Mouse (Mus musculus) v-Abl transformed pro-B cells (cell line): Measurements from ENCODE around the gene Ugt2b1.
"Not testable (repeated sequence)": the region's sequence is repeated elsewhere in the genome, so short reads cannot be mapped to it uniquely, and the experiment has no call there.

ENCODE experiments used
- in situ Hi-C, 2 experiments: fragments of 400-800 bp; cut with MboI; formaldehyde crosslinking; loops; one replicate each; pipeline ENCODE4 v1.15.1; 2025; ENCODE audit not compliant: unreplicated experiment in 2 of 2

The Ugt2b1 gene

DNA sequence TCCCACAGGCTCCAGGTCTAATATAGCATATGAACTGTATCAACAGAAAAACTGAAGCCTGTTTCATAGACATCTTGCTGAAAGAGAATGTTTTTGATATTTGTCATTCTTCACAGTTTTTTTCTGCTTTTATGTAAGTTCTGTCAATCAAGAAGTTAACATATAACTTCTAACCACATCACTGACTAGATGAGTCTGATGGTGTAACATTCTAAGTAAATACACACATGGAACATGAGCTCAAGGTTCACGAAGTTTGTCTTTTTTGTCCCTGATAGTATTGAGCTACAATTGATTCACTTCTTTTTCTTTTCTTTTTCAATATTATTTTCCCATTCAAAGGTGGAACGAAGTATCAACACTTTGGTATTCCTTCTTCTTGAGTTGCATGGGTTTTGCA lies at the start of gene Ugt2b1:
Gene Ugt2b1, minus strand, starts transcription at position 105 of the 400 bp plus-strand sequence.
- in situ Hi-C loops = no loop called here

DNA sequence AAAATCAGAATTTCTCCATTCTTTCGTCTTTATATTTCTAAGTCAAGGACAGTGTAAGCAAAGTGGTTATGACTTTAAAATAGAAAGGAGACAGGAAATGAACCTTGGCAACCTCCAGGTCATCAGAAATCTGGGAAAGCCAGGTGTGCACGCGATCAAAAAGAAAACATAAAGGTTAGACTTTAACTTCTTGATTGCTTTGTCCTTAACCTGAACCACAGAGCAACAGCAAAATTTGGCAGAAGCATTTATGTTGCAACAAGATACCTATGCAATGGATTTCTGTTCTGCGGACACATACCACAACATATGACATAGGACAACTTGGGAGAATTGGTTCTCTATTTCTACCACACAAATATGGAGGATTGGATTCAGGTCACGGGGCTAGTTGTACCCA lies 40.9 kb upstream of the Ugt2b1 start:
- in situ Hi-C loops = not testable (repeated sequence)

DNA sequence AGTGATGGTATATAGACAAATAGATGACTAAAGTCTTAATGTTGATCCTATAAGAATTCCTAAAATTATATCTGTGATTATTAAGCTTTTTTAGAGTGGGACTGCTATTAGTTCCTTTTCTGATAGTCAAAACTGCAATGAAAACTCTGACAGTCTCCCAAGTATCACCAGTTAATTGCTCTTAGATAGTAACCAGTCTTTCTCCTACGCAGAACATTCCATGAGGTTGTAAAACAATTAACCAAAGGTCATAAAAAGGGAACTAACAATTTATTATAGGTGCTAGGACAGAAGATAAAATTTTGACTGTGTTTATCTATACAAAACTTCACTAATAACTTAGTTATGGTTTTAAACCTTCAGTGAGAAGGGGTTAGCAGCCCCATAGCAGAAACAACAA lies 36.5 kb upstream of the Ugt2b1 start:
- in situ Hi-C loops = not testable (repeated sequence)

DNA sequence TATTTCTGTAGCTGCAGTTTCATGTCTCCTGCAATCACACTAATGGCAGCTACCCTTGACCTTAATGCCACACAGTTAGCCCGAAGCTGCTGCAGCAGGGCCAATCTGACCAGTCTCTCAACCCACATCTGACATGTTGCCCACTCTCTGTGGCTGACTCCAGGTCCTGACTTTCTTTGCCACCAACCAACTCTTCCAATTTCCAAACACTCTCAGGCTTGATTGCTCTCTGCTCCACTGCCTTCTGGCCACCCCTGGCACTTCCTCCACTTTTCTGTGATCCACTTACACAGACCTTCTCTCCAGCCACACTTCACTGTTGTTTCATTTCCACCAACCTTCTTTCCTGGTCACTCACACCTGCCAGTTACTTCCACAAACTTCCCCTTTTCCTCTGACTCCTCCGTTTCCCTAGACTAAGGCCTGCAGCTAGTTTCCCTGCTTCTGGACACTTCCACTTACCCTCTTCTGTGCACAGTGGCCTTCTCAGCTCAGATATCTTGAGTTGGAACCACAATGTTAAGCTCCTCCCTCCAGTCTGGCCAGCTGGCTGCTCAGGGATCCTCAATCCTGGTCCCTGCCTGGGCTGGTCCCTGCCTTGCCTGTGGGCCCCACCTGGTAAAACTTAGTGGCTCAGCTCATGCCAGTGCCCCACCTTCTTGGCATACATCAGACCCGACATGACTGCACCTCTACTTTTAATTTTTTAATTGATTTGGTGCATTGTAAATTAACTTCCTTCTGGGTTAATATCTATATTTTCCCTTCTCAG lies 35.4 kb upstream of the Ugt2b1 start:
- in situ Hi-C loops = no loop called here

DNA sequence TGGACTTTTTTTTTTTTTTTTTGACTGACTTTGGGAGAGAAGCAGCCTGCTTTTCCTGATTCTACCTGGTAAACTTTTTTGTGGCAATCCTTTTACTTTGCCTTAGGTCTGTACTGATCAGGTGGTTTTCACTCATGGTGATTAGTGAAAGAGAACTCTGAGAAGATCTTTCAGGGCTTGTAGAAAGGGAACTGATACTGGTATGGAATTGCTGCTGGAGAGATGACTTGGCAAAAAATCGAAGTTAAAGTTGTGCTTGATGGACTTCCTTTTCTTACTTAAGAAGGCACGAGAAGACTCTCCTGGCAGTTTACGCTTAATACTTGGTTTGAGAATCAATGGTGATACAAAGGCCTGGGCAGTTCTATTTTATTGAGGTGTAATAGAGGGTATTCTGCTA lies 34.2 kb upstream of the Ugt2b1 start:
- in situ Hi-C loops = no loop called here

DNA sequence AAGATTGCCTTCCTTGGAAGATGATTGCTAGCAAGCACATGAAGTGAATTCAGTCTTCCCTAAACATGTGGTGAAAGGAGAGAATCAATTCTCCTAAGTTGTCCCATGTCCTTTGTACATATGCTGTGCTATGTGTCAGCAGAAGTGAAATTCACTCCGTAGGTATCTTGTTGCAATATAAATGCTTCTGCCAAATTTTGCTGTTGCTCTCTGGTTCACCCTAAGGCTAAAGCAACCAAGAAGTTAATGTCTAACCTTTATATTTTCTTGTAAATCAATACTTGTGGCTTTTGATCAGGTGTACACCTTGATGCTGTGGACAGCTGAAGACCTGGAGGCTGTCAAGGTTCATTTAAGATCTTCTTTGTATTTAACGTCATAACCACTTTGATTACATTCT lies 15.8 kb upstream of the Ugt2b1 start:
- in situ Hi-C loops = no loop called here

DNA sequence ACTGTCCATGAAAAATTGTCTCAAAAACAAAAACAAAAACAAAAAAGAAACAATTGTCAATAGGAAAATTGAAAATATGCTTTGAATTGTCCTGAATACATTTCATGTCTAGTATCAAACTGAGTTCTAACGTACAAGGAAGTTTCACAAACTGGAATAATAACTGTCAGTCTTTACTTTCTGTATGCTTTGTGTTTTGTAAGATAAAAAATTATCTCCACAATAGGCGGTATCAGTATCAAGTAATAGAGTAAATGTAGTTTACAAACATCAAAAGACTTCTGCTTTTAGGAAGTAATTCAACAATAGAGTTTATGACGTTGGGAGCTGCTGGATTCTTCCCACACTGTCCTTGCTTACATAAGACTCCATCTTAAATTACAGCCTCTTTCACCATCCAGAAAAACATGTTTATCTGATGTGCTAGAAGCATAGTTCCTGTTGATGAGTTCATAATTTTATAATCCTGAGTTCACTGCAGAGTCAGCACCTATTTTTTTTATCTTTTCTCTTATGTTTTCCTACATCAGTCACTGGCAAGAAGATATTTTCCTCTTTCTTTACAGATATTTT lies 5.6 kb downstream of the Ugt2b1 start:
- in situ Hi-C loops = no loop called here

DNA sequence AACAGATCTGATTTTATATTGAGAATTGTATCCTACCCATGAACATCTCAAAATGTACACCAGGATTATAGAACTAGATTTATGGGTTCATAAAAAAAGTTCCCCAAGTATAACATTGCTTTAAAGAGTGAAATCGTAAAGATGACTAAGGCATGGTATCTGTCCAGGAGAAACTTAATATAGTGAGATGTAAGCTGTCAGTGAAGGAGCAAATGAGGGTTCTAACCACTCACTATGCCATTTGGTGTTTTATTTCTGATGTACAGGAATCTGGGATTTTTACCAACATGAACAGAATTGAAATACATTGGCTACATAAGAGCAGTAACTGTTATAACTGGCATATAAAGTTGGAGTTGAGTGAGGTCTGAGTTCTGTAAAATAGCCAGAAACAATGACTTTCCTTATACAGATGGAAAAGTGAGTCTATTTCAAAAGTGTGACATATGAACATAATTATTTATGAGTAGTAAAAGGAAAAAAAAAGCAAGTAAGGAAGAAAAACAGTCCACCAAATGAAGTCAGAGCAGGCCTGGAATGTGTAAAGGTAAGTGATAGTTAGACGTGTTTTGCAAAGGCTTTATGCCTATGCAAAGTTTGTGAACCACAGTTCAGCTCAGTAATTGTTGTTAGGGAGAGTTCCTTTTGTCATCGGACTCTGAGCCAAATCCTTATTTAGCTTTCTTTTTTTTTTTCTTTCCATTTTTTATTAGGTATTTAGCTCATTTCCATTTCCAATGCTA lies 14.8 kb downstream of the Ugt2b1 start:
- in situ Hi-C loops = no loop called here

DNA sequence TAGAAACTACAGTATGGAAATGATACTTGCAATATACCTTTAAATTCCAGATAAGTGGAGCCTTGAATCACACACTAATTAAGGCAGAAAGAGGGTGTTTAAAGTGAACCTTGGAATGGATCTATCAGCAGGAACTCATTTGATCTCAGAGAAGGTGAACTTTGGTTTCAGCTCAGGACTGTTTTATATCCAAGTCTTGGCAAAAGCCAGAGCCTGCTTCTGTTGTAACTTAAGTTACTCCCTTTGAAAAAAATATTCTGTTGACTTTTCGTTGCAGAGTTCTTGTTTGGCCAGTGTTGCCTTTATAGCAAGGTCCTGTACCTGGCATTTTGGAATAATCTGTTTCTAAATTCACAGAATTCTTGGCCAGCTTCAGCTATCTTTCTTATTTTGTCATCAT lies 15.6 kb downstream of the Ugt2b1 start:
- in situ Hi-C loops = no loop called here

DNA sequence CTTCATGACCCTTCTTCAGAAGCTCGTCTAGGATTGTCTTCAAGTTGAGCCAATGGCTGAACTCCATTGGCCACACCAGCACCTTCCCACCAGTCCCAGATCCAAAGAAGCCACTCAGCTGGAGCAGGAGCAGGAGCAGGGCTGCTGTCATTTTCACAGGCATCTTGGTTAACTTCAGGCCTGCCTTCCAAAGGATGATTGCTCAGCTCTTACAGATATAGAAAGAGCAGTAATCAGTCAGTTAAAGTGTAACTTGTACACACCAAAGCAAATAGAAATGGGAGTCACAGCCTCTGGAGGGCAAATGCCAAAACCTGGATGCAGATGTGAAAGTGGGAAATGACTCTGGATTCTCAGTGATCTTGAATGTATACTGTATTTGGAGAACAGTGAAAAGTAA lies 19.6 kb downstream of the Ugt2b1 start, which contains the start of gene Ugt2b34:
Gene Ugt2b34, minus strand, starts transcription at position 180 of the 400 bp plus-strand sequence.
- in situ Hi-C loops = no loop called here

DNA sequence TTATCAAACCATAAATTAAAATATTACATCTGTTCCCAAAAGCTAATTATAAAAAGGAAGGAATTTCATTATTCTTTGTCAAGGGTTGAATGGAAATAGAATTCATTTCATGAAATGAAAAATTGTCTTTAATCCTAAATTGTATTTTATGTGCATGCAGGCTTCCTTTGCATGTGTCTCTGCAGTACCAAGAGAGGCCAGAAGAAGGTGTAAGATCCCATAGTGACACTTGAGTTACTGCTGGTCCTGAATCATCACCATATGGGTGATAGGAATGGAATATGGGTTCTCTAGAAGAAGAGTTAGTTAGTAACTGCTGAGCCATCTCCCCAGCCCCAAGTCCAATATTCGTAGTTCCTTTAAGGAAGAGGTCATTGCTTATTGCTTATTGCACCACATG lies 36.4 kb downstream of the Ugt2b1 start:
- in situ Hi-C loops = loop anchor here (10.0 to 25.0 kb wide), 2 partner anchors 278 to 1505 kb away; no protein-coding TSS in a partner anchor

DNA sequence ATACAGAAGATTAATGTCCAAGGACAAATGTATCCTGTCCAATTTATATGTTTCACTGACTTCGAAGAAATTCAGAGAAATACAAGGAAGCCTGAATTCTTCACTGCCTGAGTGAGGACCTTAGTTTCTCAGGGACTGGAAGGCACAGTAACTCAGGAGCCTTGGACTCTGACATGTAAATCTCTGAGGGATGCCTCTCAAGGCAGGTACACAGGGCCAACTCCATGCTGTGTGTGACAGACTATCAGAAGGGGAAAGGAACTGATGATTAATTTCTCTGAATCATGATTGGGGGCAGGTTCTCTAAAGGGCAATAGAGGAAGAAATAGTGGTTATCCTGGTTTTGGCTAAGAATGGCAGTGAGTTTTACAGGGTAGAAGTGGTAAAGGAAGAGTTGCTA lies 37.9 kb downstream of the Ugt2b1 start:
- in situ Hi-C loops = loop anchor here (10.0 to 25.0 kb wide), 2 partner anchors 276 to 1506 kb away; no protein-coding TSS in a partner anchor

DNA sequence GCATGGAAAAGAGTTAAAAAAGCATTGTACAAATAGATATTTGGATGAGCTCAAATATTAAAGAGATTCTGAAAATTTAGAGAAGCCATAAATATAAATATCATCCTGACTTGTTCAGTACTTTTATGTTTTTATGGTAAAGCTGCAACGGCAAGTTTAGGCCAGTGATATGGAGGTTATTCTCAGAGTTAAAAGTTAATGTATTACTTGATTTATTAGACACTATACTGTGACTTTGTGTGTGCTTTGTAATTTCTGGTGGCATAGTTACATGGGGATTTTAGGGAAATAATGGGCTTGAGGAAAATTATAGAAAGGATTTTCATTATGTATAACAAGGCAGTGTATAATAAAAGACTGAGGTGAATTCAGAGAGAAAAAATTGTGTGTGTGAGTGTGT lies 39.2 kb downstream of the Ugt2b1 start:
- in situ Hi-C loops = loop anchor here (10.0 to 25.0 kb wide), 2 partner anchors 275 to 1508 kb away; no protein-coding TSS in a partner anchor

DNA sequence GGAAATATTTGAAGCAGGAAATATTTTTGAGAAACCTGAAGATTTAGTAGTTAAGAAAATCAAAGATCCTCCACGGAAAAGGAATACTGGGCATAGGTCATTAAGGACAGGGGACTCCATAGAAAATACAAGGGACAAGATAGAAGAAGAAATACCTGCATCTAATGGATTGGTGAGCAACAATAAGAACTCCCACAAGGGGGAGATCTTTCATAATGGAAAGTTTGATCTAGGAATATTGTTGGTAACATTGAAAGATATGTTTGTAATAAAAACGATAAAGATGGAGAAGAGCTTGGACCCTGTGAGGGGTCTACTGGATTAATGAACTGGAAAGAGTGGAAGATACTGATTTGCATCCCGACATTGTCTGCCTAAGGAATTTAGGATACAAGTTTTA lies 39.7 kb downstream of the Ugt2b1 start:
- in situ Hi-C loops = loop anchor here (10.0 to 25.0 kb wide), 2 partner anchors 274 to 1508 kb away; no protein-coding TSS in a partner anchor

DNA sequence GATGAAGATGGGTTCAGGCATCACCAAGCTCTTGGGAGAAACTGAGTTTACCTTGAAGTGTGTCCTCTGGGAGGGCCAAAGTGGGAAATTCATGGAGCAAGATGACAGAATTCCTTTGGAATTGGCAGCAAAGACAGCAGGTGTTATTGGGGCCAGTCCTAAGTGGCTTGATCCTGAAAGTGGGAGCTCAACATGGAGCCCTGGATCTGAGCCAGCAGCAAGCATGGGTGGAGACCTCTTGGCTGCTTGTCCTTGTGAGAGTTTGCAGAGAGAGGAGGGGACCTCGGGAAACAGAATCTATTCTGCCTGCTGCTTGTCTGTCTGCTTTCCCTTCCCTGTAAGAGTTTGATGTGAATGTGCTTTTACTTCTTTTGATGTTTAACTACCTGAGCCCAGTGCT lies 54.5 kb downstream of the Ugt2b1 start:
- in situ Hi-C loops = no loop called here
